Mouse (Mus musculus) forebrain, embryonic 11.5 days (tissue): ENCODE measurements at regions not wholly inside any gene's neighbourhood (a gene's known extent, or its start where the extent isn't known, plus 50 kb on each side); places are given as distances from the start of the nearest gene placed in this dataset.

Experiments
- ATAC-seq: fragments of 200-750 bp; cut with Nextera tagmentation; replicated peaks from 2 replicates; pipeline ENCODE4 v1.8.0; 2017; ENCODE audit warnings: moderate TSS enrichment; ENCODE audit not compliant: low FRiP score
- DNase-seq: peaks from one replicate; pipeline ENCODE4 v3.0.0-alpha.2; 2017; ENCODE audit warnings: low spot score
- H3K27ac ChIP-seq: fragments of 300-500 bp; sonication (generic); 2 replicates; pipeline ENCODE4 v1.5.1; 2014; ENCODE audit warnings: low read depth, low read length
- H3K27me3 ChIP-seq: fragments of 300-500 bp; sonication (generic); 2 replicates; pipeline ENCODE4 v1.6.1; 2014; ENCODE audit warnings: mild to moderate bottlenecking, low read length, mixed read lengths; ENCODE audit not compliant: control insufficient read depth, insufficient read depth
- H3K36me3 ChIP-seq: fragments of 300-500 bp; sonication (generic); 2 replicates; pipeline ENCODE4 v1.6.1; 2014; ENCODE audit warnings: mild to moderate bottlenecking, low read length, moderate library complexity, mixed read lengths; ENCODE audit not compliant: control insufficient read depth, insufficient read depth
- H3K4me1 ChIP-seq: fragments of 300-500 bp; sonication (generic); replicated peaks from 2 replicates; pipeline ENCODE4 v1.6.1; 2014; ENCODE audit warnings: low read length, mixed read lengths; ENCODE audit not compliant: control insufficient read depth, insufficient read depth
- H3K4me2 ChIP-seq: fragments of 300-500 bp; sonication (generic); 2 replicates; pipeline ENCODE4 v1.6.1; 2014; ENCODE audit warnings: low read depth, mild to moderate bottlenecking, low read length, moderate library complexity, mixed read lengths; ENCODE audit not compliant: severe bottlenecking
- H3K4me3 ChIP-seq: fragments of 300-500 bp; sonication (generic); 2 replicates; pipeline ENCODE4 v1.5.1; 2014; ENCODE audit warnings: low read depth, low read length
- H3K9ac ChIP-seq: fragments of 300-500 bp; sonication (generic); 2 replicates; pipeline ENCODE4 v1.6.1; 2014; ENCODE audit warnings: low read length
- H3K9me3 ChIP-seq: fragments of 300-500 bp; sonication (generic); 2 replicates; pipeline ENCODE4 v1.6.1; 2016; ENCODE audit warnings: low read length, mixed read lengths; ENCODE audit not compliant: control insufficient read depth
- WGBS: fragments of 180-500 bp; shearing (Covaris S2); extraction: QIAGEN DNeasy Blood & Tissue Kit; methylation state at CpG from one replicate; pipeline ENCODE4 v1.1.7; 2014; 5-methylcytosine and 5-hydroxymethylcytosine counted together

- ATAC-seq: no peak
- no peak overlapping the region for H3K4me3 ChIP-seq
- no peak overlapping the region for H3K4me2 ChIP-seq
- H3K27me3 ChIP-seq: no peaks in the 10 kb centered on the region
- H3K36me3 ChIP-seq: no peaks in the 10 kb centered on the region
- no peaks in the 10 kb centered on the region for H3K9me3 ChIP-seq
- 88% methylated on average over 2 of the region's 2 CpGs for WGBS
- no peak for DNase-seq
- no peak overlapping the region for H3K9ac ChIP-seq
- H3K4me1 ChIP-seq: no peaks in the 10 kb centered on the region
- H3K27ac ChIP-seq: no peak overlapping the region
These were observed 137.1 kb downstream of the Plekhb2 start for GRCm38 (mm10) chr1:34986861-34987260.

- DNase-seq (no peak), ATAC-seq (no peak)
- H3K27ac ChIP-seq: no peak overlapping the region
- no peak overlapping the region for H3K4me3 ChIP-seq
- H3K4me2 ChIP-seq: no peak overlapping the region
- no peaks in the 10 kb centered on the region for H3K36me3 ChIP-seq
- H3K27me3 ChIP-seq: no peaks in the 10 kb centered on the region
- no peaks in the 10 kb centered on the region for H3K9me3 ChIP-seq
- WGBS: 60% methylated on average over 8 of the region's 8 CpGs
- no peak overlapping the region for H3K9ac ChIP-seq
- H3K4me1 ChIP-seq: no peaks in the 10 kb centered on the region
These were observed 138.0 kb downstream of the Plekhb2 start for GRCm38 (mm10) chr1:34987650-34988221.

GRCm38 (mm10) chr1:34988225-34988624 lies 138.4 kb downstream of the Plekhb2 start:
- Histone ChIP-seq H3K9me3 (no peaks in the 10 kb centered on the region), H3K4me3 (no peak overlapping the region), H3K36me3 (no peaks in the 10 kb centered on the region), H3K4me1 (no peaks in the 10 kb centered on the region), H3K27me3 (no peaks in the 10 kb centered on the region), H3K9ac (no peak overlapping the region), H3K27ac (no peak overlapping the region), H3K4me2 (no peak overlapping the region)
- DNase-seq (peak; percentile 52), ATAC-seq (no peak)
- WGBS: 81% methylated on average over 7 of the region's 7 CpGs

- DNase-seq (no peak), ATAC-seq (no peak)
- Histone ChIP-seq H3K4me2 (no peak overlapping the region), H3K4me3 (no peak overlapping the region), H3K9me3 (no peaks in the 10 kb centered on the region), H3K9ac (no peak overlapping the region), H3K27ac (no peak overlapping the region), H3K4me1 (no peaks in the 10 kb centered on the region), H3K27me3 (no peaks in the 10 kb centered on the region), H3K36me3 (no peaks in the 10 kb centered on the region)
- 84% methylated on average over 1 of the region's 1 CpGs for WGBS
These were observed 151.0 kb downstream of the Plekhb2 start for GRCm38 (mm10) chr1:35000801-35001200.

GRCm38 (mm10) chr1:35017471-35017870 lies 167.7 kb downstream of the Plekhb2 start:
- Histone ChIP-seq H3K4me1 (no peaks in the 10 kb centered on the region), H3K9ac (no peak overlapping the region), H3K4me2 (no peak overlapping the region), H3K27me3 (no peaks in the 10 kb centered on the region), H3K9me3 (no peaks in the 10 kb centered on the region), H3K36me3 (no peaks in the 10 kb centered on the region), H3K27ac (no peak overlapping the region), H3K4me3 (no peak overlapping the region)
- no peak for ATAC-seq
- peak; percentile 70 for DNase-seq
- 83% methylated on average over 4 of the region's 4 CpGs for WGBS

- WGBS: 69% methylated on average over 4 of the region's 4 CpGs
- no peak for DNase-seq
- no peak for ATAC-seq
These were observed 182.8 kb downstream of the Plekhb2 start for GRCm38 (mm10) chr1:35032619-35033018.

GRCm38 (mm10) chr1:35072811-35073210 lies 223.0 kb downstream of the Plekhb2 start:
- H3K4me2 ChIP-seq: no peak overlapping the region
- no peak overlapping the region for H3K4me3 ChIP-seq
- DNase-seq: no peak
- H3K36me3 ChIP-seq: no peaks in the 10 kb centered on the region
- no peak overlapping the region for H3K27ac ChIP-seq
- no peaks in the 10 kb centered on the region for H3K4me1 ChIP-seq
- H3K9ac ChIP-seq: no peak overlapping the region
- WGBS: 71% methylated on average over 1 of the region's 1 CpGs
- no peaks in the 10 kb centered on the region for H3K9me3 ChIP-seq
- no peaks in the 10 kb centered on the region for H3K27me3 ChIP-seq
- no peak for ATAC-seq

More at GRCm38 (mm10) chr1:35032619-35033018, 182.8 kb downstream of the Plekhb2 start:
- no peaks in the 10 kb centered on the region for H3K36me3 ChIP-seq
- H3K4me2 ChIP-seq: no peak overlapping the region
- H3K4me1 ChIP-seq: no peaks in the 10 kb centered on the region
- H3K9ac ChIP-seq: no peak overlapping the region
- H3K27me3 ChIP-seq: no peaks in the 10 kb centered on the region
- no peak overlapping the region for H3K4me3 ChIP-seq
- H3K9me3 ChIP-seq: no peaks in the 10 kb centered on the region
- H3K27ac ChIP-seq: no peak overlapping the region

- Histone ChIP-seq H3K9me3 (no peaks in the 10 kb centered on the region), H3K4me3 (no peak overlapping the region), H3K27ac (no peak overlapping the region), H3K4me1 (no peaks in the 10 kb centered on the region), H3K27me3 (no peaks in the 10 kb centered on the region), H3K36me3 (no peaks in the 10 kb centered on the region), H3K4me2 (no peak overlapping the region), H3K9ac (no peak overlapping the region)
- no peak for DNase-seq
- no peak for ATAC-seq
- WGBS: 53% methylated on average over 1 of the region's 1 CpGs
These were observed 245.1 kb downstream of the Plekhb2 start for GRCm38 (mm10) chr1:35094873-35095272.

- no peaks in the 10 kb centered on the region for H3K27me3 ChIP-seq
- no peaks in the 10 kb centered on the region for H3K36me3 ChIP-seq
- DNase-seq (no peak), ATAC-seq (peak; percentile 60)
- no peak overlapping the region for H3K9ac ChIP-seq
- 59% methylated on average over 2 of the region's 2 CpGs for WGBS
- H3K27ac ChIP-seq: no peak overlapping the region
- H3K4me3 ChIP-seq: no peak overlapping the region
- no peaks in the 10 kb centered on the region for H3K4me1 ChIP-seq
- H3K4me2 ChIP-seq: no peak overlapping the region
- H3K9me3 ChIP-seq: no peaks in the 10 kb centered on the region
These were observed 246.0 kb downstream of the Plekhb2 start for GRCm38 (mm10) chr1:35095785-35096184.
